Mouse (Mus musculus) hindbrain, embryonic 11.5 days (tissue): ENCODE data around the gene Clmn. TPM values are rescaled to one million over a fixed set of nuclear protein-coding genes. Genes with fewer than 3 reads are reported as not detected.

ENCODE experiments used
- ATAC-seq: fragments of 200-750 bp; cut with Nextera tagmentation; 2 replicates; pipeline ENCODE4 v1.8.0; 2017; ENCODE audit warnings: mild to moderate bottlenecking, moderate TSS enrichment, moderate library complexity; ENCODE audit not compliant: low FRiP score
- DNase-seq: peaks from one replicate; pipeline ENCODE4 v3.0.0-alpha.2; 2015; ENCODE audit warnings: low spot score
- H3K27ac ChIP-seq: fragments of 300-500 bp; sonication (generic); 2 replicates; pipeline ENCODE4 v1.5.1; 2014; ENCODE audit warnings: mild to moderate bottlenecking, low read depth, low read length
- H3K27me3 ChIP-seq: fragments of 300-500 bp; sonication (generic); 2 replicates; pipeline ENCODE4 v1.6.1; 2014; ENCODE audit warnings: mild to moderate bottlenecking, low read length, moderate library complexity, mixed read lengths; ENCODE audit not compliant: control insufficient read depth, insufficient read depth
- H3K36me3 ChIP-seq: fragments of 300-500 bp; sonication (generic); 2 replicates; pipeline ENCODE4 v1.6.1; 2014; ENCODE audit warnings: mild to moderate bottlenecking, low read length, moderate library complexity, mixed read lengths; ENCODE audit not compliant: control insufficient read depth, insufficient read depth
- H3K4me1 ChIP-seq: fragments of 300-500 bp; sonication (generic); replicated peaks from 2 replicates; pipeline ENCODE4 v1.6.1; 2014; ENCODE audit warnings: low read length, mixed read lengths; ENCODE audit not compliant: control insufficient read depth, insufficient read depth
- H3K4me2 ChIP-seq: fragments of 300-500 bp; sonication (generic); replicated peaks from 2 replicates; pipeline ENCODE4 v1.6.1; 2014; ENCODE audit warnings: mild to moderate bottlenecking, low read depth, low read length
- H3K4me3 ChIP-seq: fragments of 300-500 bp; sonication (generic); 2 replicates; pipeline ENCODE4 v1.5.1; 2014; ENCODE audit warnings: low read depth, low read length
- H3K9ac ChIP-seq: fragments of 300-500 bp; sonication (generic); 2 replicates; pipeline ENCODE4 v1.6.1; 2014; ENCODE audit warnings: low read depth, low read length
- H3K9me3 ChIP-seq: fragments of 300-500 bp; sonication (generic); 2 replicates; pipeline ENCODE4 v1.6.1; 2016; ENCODE audit warnings: low read length; ENCODE audit not compliant: control insufficient read depth
- WGBS: fragments of 180-500 bp; shearing (Covaris S2); extraction: QIAGEN DNeasy Blood & Tissue Kit; methylation state at CpG from one replicate; pipeline ENCODE4 v1.1.7; 2014; 5-methylcytosine and 5-hydroxymethylcytosine counted together
- polyA plus RNA-seq: library from polyadenylated mRNA; unstranded; fragments of >200 nt; fragmentation: Nextera tagmentation; extraction: Ambion mirVana; gene quantifications from 2 replicates; pipeline ENCODE4 v1.2.1, GENCODE M21; 2014

The Clmn gene
- polyA plus RNA-seq, 1 experiment from 2014 or later = 4.3 TPM

DNA sequence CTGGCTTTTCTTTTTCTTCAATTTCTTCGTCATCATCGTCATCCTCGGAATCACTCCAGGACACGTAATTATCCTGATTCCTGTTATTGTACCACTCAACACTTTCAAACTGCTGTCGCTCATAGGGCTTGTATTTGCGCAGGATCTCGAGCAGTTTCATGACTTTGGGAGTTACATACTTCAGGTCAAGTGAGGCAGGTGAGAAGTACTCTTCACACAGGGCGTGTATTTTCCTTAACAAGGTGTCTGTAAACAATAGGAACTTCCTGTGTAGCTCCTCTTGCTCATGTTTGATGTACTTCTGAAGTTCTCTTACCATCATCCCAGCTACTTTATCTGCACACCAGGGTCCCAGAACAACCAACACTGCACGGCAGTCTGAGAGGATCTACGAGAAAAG is 142.8 kb downstream of the Clmn start:
- peaks cover 6% of the 10 kb centered on the region; the same call in 1 of the 2 replicates for H3K36me3 ChIP-seq
- H3K4me2 ChIP-seq = no peak overlapping the region
- ATAC-seq = no peak
- H3K4me1 ChIP-seq = no peaks in the 10 kb centered on the region
- 96% methylated on average over 10 of the region's 10 CpGs for WGBS
- DNase-seq = no peak
- no peak overlapping the region for H3K27ac ChIP-seq
- no peak overlapping the region for H3K9ac ChIP-seq
- no peak overlapping the region for H3K4me3 ChIP-seq
- H3K27me3 ChIP-seq = no peaks in the 10 kb centered on the region
- no peaks in the 10 kb centered on the region for H3K9me3 ChIP-seq

GRCm38 (mm10) chr12:104721011-104721410 is 143.9 kb downstream of the Clmn start:
- Histone ChIP-seq H3K9ac (no peak overlapping the region), H3K4me3 (no peak overlapping the region), H3K36me3 (peaks cover 6% of the 10 kb centered on the region; the same call in 1 of the 2 replicates), H3K27ac (no peak overlapping the region), H3K27me3 (no peaks in the 10 kb centered on the region), H3K4me1 (no peaks in the 10 kb centered on the region), H3K9me3 (no peaks in the 10 kb centered on the region), H3K4me2 (no peak overlapping the region)
- ATAC-seq = no peak
- no peak for DNase-seq
- WGBS = 91% methylated on average over 3 of the region's 3 CpGs

DNA sequence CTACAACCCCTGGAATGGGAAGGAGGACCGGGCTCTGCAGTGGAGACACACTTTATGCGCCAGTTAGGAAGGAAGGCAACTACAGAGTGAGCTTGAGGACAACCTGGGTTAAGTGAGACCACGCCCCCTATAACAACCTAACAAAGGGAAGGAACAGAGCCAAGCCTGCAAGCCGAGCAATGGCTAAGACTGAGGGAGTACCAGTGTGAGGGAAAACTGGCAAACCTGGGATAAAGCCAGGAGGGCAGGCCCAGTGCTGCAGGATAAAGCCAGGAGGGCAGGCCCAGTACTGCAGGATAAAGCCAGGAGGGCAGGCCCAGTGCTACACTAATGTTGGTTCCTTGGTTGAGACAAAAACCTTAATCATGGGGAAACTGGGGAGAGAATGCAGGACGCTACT is 145.9 kb downstream of the Clmn start:
- Histone ChIP-seq H3K4me1 (no peaks in the 10 kb centered on the region), H3K9me3 (no peaks in the 10 kb centered on the region), H3K36me3 (peaks cover 6% of the 10 kb centered on the region; the same call in 1 of the 2 replicates), H3K9ac (no peak overlapping the region), H3K4me2 (no peak overlapping the region), H3K27ac (no peak overlapping the region), H3K4me3 (no peak overlapping the region), H3K27me3 (no peaks in the 10 kb centered on the region)
- no peak for DNase-seq
- 90% methylated on average over 5 of the region's 5 CpGs for WGBS
- ATAC-seq = no peak

DNA sequence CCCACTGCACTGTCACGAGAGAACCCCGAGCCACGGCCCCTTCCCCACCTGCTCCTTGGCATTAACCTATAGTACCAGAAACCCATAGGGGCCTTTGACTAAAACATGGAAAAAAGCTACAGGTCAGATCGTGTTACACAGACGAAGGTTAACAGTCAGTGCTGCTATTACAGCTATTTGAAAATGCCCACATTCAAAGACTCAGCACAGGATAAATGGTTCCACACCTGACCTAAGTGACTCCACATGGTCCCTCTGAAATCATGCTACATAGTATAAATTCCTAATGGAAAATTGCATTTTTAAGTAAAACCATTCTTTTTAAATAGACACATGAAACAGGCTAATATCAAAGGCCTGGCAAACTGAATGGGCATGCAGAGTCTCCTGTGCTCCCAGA is 148.5 kb downstream of the Clmn start:
- peaks cover 4% of the 10 kb centered on the region; the same call in 1 of the 2 replicates for H3K36me3 ChIP-seq
- 83% methylated on average over 5 of the region's 5 CpGs for WGBS

GRCm38 (mm10) chr12:104715453-104715852 is 149.4 kb downstream of the Clmn start:
- Histone ChIP-seq H3K4me1 (no peaks in the 10 kb centered on the region), H3K36me3 (peaks cover 4% of the 10 kb centered on the region; the same call in 1 of the 2 replicates), H3K4me3 (no peak overlapping the region), H3K27ac (no peak overlapping the region), H3K9me3 (no peaks in the 10 kb centered on the region), H3K4me2 (no peak overlapping the region), H3K9ac (no peak overlapping the region), H3K27me3 (no peaks in the 10 kb centered on the region)
- 94% methylated on average over 5 of the region's 5 CpGs for WGBS
- ATAC-seq (no peak), DNase-seq (no peak)

More for the DNA sequence above, 148.5 kb downstream of the Clmn start:
- H3K27ac ChIP-seq = no peak overlapping the region
- DNase-seq (no peak), ATAC-seq (no peak)
- H3K27me3 ChIP-seq = no peaks in the 10 kb centered on the region
- H3K4me2 ChIP-seq = no peak overlapping the region
- H3K4me1 ChIP-seq = no peaks in the 10 kb centered on the region
- H3K4me3 ChIP-seq = no peak overlapping the region
- no peak overlapping the region for H3K9ac ChIP-seq
- no peaks in the 10 kb centered on the region for H3K9me3 ChIP-seq

Other genes with a start within 250 kb of the Clmn start
- 30.9 and 54.0 TPM in 2 replicates for gene Dicer1, start 113.1 kb downstream of the Clmn start, polyA plus RNA-seq
- gene Syne3, start 144.7 kb upstream of the Clmn start, polyA plus RNA-seq = 0.11 and 0.13 TPM in 2 replicates
- gene Glrx5, start 167.6 kb upstream of the Clmn start, polyA plus RNA-seq = 179 and 198 TPM in 2 replicates